Mouse (Mus musculus) ZHBTc4 (cell line): ENCODE measurements around the gene Cdh20.

Source experiments
- DNase-seq: peaks from one replicate; pipeline ENCODE4 v3.0.0-alpha.2; 2011; ENCODE audit warnings: low read depth, low spot score

Gene Cdh20

DNA sequence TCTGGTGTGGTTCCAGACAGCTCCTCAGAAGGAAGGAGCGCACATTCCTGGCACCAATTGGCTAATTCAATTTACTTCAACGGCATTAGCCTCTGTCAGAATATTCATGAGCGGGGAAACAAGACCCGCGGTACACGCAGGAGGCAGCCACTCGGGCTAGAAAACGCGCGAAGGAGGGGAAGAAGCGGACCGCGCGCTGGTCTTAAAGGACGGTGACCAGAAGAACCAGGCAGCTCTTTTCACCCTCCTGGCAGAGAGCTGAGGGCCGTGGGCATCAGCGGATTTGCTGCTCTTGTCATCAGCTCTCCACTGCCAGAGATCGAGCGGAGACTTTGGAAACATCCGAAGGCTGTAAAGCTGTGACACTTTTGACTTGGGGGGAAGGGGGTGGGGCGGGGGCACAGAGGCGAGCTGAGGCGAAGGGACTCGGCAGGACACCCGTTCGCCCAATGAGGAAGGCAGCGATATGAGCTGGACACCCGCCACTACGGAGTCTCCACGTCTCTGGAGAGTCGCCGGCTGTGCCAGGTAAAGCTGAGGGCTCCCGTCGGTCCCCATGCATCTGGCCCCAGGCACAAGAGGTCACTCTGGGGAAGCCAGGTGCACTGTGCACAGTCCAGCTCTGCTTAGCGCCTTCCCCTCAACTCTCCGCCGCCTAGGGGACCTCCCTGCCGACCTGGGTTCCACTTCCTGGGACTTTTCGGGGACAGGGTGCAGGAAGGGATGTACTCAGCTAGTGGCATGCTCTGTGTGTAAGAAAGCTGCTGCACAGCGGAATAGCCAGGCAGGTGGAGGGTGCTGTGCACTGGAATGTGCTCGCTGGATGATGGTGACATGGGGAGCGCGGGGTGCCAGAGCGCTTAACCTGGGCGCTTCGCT is at the start of gene Cdh20:
Gene Cdh20, plus strand, starts transcription at position 159 of the 879 bp plus-strand sequence.
- peak; percentile 51 for DNase-seq

DNA sequence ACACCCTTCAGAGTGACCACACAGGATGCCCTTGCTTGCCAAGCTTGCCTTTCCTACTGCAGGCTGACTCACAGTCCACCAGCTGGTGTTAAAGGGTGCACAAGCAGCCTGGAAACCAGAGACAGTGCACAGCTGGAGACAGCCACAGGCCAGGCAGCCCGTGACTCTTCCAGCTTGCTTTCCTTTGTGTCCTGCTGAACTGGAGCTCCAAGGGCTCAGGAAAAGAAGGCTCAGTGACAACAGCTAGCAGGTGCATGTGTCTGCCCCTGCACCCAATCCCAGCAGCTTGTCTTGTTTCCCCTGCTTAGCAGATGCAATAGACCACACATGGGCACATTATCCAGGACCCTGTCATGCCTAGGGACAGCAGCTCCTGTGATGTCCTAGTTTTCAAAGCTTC is 21.5 kb upstream of the Cdh20 start:
- DNase-seq = no peak

DNA sequence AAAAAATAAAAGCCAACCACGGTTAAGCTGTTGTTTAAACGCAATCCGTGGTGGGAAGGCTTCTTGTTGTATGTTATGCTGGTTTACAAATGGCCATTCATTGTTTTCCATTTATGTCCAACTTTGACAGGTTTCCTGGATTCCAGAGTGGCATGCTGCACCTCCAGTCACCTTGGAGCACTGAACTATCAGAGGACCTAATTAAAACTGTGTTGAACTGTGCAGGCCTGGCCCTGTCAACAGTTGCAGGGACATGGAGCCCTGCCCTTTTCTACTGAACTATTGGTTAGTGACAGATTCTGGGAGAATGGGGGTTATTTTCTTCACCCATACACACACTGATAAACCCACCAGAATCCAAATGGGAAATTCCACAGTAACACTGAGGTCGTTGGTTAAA is 20.9 kb upstream of the Cdh20 start:
- no peak for DNase-seq

DNA sequence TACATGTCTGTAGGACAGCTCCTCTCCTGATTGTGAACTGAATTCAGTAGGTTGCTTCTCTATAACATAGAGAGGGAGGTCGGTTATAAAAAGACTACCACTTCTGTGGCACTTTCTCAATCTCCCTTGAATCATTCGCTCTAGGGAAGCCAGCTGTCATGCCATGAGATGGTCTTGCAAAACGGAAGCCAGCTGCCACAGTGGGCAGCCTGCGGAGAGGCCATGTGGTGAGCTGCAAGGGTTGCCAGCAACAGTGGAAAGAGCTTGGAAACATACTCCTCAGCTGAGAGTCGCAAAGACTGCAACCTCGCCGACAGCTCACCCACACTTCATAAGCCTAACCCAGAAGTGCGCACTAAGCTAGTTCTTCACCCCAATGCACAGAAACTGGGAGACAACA is 13.8 kb upstream of the Cdh20 start:
- no peak for DNase-seq

DNA sequence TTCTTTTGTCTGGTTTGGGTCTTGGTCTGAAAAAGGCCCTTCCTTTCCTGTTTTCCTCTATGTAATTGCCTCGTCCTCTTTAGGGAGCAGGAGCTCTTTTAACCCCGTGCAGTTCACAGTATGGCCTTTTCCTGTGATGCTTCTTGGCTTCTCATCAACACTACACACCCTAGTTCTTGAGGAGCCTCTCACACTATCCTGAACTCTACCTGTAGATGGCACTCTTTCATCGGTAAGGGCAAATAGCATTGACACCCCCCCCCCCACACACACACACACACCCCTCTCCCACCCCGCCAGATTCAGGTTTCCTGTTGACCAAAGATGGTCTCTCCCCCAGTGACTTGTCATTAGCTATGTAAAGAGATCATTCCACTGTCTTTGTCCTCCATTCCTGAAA is 12.4 kb upstream of the Cdh20 start:
- no peak for DNase-seq

DNA sequence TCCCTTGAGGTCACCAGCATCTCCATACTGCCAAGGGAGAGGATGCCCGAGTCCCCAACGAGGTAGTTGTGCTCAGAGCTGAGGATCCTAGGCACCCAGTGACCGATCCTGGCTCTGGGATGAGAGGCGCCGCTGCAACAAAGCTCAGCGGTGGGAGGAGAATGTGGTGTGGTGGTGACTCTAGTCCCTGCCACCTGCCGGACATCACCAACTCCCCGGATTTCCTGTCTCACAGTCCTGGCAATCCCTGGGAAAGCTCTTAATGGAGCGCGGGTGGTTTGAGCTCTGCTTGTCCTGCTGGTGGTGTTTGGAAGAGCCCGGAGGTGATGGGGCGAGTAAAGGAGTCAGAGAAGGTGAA is 900 bp downstream of the Cdh20 start:
- peak; percentile 41 for DNase-seq

DNA sequence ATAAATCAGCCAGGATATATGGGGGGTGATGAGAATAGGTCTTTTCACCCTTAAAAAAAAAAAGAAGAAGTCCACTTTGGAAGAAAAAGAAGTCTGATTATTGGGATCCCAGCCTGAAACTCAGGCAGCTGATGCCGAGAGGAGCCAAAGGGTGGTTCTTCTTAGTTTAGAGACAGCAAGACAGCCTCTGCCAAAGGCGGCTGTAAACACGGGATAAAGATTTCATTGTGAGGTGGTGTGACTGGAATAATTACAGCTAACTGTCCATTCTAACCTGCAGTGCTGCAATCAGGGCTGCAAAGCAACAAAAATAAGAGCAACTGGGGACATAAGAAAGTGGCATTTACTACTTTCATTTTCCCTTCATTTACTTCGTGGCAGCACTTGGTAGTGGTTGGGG is 3.6 kb downstream of the Cdh20 start:
- no peak for DNase-seq

DNA sequence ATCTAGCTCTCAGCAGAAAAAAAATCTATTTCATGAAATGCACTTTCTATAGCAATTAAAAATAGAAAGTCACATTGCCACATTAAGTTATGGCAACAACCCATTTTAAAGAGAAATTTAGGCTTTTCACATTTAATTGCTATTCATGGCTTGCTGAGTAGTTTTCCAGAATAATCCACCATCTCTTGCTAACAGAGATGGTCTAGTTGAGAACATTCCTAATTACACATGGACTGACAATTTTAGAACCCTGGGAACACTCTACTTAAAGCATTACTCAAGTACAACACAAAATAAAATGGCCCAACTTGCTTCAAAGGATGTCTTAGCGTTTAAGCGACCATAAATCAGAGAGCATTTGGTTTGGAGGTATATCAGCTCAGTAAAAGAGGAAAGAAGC is 4.9 kb downstream of the Cdh20 start:
- DNase-seq = no peak

DNA sequence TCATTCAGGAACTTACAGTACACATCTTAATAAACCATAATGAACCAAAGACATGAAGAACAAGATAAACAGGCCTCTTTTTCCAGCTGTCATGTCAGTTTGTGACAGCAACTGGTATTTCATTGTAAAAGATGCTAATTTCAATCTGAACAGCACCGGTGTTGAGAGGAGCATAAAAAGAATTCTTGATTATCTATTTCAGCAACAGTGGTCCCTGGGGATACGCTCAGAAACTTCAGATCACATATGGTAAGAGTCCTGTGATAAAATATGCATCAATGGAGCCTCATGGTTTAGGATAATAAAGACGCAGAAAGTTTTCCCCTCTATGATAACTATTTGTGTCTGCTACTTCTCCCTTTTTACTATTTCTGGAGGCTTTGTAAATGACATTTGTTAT is 25.2 kb downstream of the Cdh20 start:
- DNase-seq = no peak

DNA sequence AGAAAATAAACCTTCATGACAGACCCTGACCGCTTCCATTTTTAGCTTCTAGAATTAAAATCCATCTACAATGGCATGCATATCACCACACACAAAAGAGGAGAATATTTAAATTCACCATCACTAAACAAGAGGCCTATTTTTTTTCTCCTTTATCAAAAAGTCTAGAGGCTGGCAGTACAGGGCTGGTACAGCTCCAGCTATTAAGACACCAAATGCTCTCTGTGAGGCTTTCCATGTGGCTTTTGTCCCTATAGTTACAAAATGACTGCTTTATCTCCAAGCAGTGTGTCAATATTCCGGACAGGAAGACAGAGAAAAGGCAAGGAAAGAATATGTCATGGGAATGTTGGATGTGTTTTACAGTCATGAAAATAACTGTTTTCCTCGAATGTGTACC is 27.8 kb downstream of the Cdh20 start:
- DNase-seq = no peak

DNA sequence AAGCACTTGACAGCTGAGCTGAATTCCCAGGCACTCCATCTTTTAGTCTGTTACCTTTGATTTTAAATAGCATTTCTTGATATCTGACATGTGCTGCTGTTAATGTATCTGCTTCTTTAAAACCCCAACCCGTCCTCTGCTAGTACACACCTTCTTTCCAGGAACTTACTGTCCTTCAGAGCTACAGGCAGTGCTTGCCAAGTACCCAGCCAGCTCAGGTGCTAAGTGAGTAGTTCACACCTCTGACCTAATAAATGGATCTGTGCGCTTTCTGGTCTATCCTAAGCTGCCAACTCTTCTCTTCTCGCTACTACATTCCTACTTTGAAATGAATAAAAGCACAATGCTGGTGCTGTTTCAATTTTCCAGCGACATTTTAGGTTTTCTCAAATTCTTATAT is 28.8 kb downstream of the Cdh20 start:
- no peak for DNase-seq

DNA sequence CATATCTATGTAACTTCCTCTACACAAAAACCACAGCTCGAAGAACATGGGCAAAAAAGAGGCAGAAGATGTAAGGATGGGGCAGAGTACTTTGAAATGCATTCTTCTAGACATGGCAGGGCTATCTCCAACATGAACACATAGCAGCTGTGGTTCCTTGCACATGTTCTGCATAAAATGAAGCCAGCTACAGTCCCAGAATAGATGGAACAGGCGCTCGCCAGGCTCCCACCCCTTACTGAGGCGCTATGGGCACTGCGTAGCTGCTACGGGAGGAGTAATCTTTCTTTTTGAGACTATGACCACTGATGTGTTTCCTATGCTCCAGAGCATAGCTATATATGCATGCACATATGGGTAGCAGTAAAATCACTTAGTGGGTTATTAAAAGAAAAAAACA is 36.4 kb downstream of the Cdh20 start:
- DNase-seq = no peak

DNA sequence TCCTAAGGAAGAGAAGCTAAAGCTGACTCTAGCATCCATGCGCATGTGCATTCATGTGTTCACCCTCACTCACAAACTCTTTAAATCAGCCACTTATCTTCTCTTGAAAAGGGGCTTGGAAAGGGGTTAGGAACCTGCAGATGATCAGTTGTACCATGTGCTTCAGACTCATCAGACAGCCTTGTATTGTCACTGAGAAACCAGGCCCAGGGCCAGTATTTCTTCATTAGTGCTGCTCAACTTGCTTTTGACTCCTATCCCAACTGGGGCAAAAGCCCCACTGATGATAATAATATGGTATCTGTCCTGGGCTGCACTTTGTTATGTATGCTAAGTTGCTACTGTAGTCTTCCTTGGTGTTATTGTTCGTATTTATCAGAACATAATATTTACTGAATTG is 38.9 kb downstream of the Cdh20 start:
- no peak for DNase-seq

DNA sequence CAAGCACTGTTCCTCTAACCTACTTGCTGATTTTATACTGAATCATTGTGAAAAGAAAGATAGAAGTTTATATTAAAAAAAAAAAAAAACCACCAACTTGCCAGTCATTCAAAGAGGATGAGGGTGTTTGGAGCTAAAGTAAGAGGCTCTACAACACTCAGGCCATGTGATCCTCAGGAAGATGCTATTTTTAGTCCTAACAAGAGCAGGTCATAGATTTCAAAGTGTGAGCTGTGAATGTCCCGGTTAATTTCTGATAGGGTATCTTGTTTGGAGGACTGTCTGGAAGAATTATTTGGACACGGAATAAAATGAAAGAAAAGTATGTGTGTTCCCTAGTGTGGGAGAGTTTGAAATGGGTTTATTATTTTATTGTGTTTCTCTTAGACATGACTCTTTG is 49.2 kb downstream of the Cdh20 start:
- DNase-seq = no peak

DNA sequence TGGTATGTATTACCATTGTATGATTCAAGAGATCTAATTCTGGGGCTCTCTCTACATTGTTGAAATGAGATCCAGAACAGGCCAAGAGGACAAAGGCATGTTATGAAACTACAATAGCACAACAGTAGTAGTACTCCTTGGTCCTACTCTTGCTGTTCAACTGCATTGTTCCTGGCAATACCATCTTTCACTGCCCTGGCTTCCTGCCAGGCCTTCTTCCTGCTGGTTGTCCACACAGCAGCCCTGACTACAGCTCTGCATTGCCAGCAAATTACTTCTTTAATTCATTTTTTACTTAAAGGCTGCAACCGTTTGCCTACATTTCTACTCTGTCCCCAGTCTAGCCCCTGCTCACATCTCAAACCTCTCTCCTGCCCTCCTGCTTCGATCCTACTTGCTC is 59.8 kb downstream of the Cdh20 start:
- no peak for DNase-seq

DNA sequence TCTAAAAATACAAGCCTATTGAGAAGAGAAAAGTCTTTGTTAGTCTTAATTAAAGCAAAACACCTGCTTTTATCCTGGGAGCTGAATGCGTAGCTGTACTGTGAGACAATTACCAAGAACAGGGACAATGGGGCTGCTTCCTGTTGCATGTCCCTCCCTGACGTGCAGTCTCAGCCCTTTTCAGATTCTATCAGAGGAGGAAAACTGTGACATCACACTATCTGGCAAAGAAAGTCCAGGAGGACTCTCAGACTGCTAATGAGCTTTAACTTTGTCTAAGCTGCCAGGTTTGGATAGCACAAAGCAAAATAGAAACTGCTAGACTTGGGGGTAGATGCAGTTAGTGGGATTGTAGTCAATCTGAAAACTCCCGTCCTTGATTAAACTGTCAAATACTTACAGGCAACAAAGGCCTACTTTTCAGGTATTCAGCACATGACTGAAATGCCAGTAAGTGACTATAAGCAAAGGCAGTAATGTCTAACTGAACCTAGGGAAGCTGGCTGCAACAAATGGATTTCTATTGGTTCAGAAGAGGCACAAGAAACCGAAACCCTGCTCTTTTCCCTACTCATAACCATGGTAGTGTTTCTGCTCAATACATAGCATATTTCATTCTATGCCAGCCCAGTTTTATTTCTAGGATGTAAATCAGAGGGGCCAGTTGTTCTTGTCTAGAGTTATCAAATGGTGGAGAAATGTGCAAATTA is 70.0 kb downstream of the Cdh20 start:
- peak; percentile 46 for DNase-seq

DNA sequence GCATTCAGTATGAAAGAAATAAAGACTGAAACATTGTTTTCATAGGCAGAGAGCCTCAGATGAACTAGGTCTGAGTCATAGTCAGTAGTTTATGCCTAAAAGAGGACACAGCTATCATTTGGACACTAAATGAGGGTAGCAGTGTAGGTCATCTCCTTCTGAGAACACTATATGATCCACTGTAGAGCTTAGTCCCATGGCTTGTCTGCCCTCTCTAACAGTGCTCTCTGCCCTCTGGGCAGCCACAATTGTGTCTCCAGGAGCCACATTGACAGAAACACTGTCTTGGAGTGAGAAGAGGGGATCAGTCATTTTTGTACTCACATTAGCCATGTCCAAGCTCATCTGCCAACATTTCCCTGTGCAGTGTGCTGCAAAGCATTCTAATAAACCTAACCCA is 70.7 kb downstream of the Cdh20 start:
- DNase-seq = no peak

DNA sequence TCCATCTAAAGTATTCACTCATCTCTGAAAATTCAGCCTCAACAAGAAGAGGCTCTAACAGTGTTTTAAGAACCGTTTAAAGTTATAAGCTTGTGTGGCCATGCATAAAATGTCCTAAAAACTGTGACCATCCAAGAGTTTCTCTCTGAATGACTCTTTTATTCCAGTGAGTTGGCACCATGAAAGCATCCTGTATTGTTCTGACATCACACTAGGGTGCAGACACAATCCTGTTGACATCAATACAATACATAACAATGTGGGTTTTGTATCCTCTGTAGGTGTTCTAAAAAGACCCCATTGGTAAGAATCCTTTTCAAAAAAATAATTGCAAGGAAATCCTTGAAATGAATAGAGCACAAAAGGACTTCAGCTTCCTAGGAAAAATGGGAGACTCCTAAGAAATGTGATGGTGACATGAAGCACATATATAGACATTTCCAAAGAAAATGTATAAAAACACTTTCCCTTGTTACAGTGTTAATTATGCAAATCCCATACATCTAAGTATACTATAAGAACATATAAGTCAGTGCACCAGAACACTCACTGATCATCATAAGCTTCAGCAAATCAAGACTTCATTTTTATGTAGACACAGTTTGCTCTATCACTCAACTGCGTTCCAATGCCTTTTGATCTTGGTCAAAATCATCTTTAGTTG is 80.1 kb downstream of the Cdh20 start:
- DNase-seq = no peak

DNA sequence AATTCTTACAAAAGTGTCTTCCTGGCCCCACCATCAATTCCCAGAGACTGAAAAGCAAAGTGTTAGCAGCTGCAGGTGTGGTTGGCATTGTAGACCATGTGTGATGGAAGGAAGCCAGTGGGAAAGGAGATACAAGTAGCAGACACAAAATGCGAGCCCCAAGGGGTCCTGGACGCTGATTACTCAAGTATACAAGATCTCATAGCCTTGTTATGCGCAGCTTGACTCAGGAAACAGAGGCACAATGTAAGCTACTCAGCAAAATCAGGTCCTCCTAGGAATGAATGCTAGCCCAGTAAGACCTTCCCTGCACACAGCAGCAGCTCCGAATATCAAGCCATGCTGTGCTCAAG is 80.6 kb downstream of the Cdh20 start:
- no peak for DNase-seq

DNA sequence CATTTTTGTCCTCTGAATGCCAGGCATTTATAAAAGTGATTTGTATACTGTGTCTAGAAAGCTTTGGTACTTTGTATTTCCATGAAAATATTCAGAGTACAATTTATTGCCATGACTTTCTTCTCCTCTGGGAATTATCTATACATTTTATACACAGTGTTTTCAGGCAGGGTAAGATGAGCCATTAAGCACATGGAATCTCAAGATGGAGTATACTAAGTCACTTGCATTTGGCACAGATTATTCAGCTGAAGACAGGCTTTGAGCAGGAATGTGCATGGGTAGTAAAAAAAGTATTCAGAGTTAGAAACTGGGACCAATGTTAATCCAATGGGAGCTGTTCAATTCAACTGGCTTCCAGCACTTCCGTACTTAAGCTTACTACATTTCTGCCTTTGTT is 109.1 kb downstream of the Cdh20 start:
- DNase-seq = no peak

DNA sequence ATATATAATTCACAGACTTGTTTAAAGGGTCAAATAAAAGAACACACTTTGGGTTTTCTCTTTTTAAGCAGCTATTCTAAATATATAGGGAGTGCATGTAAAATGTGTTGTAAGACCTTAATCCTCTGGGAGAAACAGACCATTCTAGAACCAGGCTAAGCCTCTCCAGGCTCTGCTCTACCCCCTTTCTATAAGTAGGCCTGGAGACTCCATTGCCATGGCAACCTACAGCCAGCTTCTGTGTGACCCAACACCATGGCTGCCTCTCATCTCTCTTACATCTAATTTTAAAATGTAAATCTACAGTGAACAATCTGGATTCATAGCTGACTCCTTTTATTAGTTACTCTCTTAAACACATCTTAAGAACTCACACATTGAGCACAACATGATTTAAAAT is 133.5 kb downstream of the Cdh20 start:
- no peak for DNase-seq

DNA sequence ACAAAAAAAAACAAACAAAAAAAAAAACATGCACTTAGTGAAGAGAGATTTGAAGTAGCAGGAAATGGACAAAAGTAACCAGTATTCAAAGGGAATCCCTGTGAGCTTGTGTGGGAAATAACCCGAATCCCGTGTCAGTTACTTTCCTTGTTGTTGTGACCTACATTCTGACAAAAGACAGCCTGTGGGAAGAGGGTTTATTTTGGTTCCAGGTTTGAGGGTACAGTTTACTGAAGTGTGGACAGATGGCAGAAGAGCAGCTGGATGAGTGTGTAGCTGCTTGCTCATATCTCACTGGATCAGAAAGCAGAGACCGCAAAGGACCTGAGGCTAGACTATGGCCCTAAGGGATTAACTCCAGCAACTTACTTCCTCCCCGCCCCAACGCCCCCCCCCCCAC is 135.1 kb downstream of the Cdh20 start:
- DNase-seq = no peak

DNA sequence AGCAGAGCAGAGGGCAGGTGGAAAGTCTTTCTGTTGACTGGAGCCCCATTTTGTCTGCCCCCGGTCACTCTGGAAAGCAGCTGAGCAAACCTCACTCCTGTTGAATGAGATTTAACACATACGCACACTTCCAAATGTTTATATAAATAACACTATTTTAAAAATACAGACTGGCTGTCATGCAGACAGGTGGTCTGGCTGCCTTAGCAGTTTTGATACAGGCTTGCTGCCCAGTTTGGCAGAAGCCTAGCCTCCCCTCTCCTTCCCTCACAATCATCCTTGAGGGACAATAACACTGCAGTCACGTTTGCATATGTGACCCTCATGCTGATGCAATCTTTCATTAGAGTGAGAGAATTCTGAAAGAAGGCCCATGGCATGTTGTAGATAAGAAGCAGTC is 144.1 kb downstream of the Cdh20 start:
- no peak for DNase-seq
